Mouse (Mus musculus): Measurements from ENCODE around the gene Bglap3.
A peak's percentile ranks its signal among the peaks of the same experiment; 100 is the strongest.
"Not testable (repeated sequence)": the region's sequence is repeated elsewhere in the genome, so short reads cannot be mapped to it uniquely, and the experiment has no call there.

Gene Bglap3

GRCm38 (mm10) chr3:88376644-88377043 lies 4.1 kb upstream of the Bglap3 start:
- DNase-seq (ENCODE audit: low spot score in 2 of 2): not testable (repeated sequence)

GRCm38 (mm10) chr3:88375750-88376626 lies 3.4 kb upstream of the Bglap3 start:
- not testable (repeated sequence) for DNase-seq (ENCODE audit: low spot score in 2 of 2)

- DNase-seq (ENCODE audit: low spot score in 2 of 2): not testable (repeated sequence)
These were observed 4.0 kb downstream of the Bglap3 start for GRCm38 (mm10) chr3:88368511-88368910.

- DNase-seq (ENCODE audit: low spot score in 2 of 2): not testable (repeated sequence)
These were observed 5.0 kb downstream of the Bglap3 start for GRCm38 (mm10) chr3:88367517-88367916.

GRCm38 (mm10) chr3:88366830-88367428 lies 5.6 kb downstream of the Bglap3 start:
- DNase-seq (ENCODE audit: low spot score in 2 of 2): peak; percentile 48 to 61

GRCm38 (mm10) chr3:88365705-88366361 lies 6.7 kb downstream of the Bglap3 start:
- DNase-seq (ENCODE audit: low spot score in 2 of 2): no peak

GRCm38 (mm10) chr3:88364337-88364736 lies 8.2 kb downstream of the Bglap3 start, which contains the start of gene Paqr6:
Gene Paqr6 (plus strand): TSS chr3:88364584.
- DNase-seq (ENCODE audit: low spot score in 2 of 2): peak; percentile 65 to 80

GRCm38 (mm10) chr3:88363700-88364099 lies 8.8 kb downstream of the Bglap3 start:
- no peak for DNase-seq (ENCODE audit: low spot score in 2 of 2)

GRCm38 (mm10) chr3:88361612-88362313 lies 10.8 kb downstream of the Bglap3 start:
- no peak for DNase-seq (ENCODE audit: low spot score in 2 of 2)

- DNase-seq (ENCODE audit: low spot score in 2 of 2): no peak
These were observed 11.4 kb downstream of the Bglap3 start for GRCm38 (mm10) chr3:88361096-88361495.

- DNase-seq (ENCODE audit: low spot score in 2 of 2): no peak
These were observed 12.6 kb downstream of the Bglap3 start for GRCm38 (mm10) chr3:88359989-88360388.

- no peak for DNase-seq (ENCODE audit: low spot score in 2 of 2)
These were observed 13.0 kb downstream of the Bglap3 start for GRCm38 (mm10) chr3:88359584-88359983.

- DNase-seq (ENCODE audit: low spot score in 2 of 2): peak in 1 of 2 experiments; percentile 31
These were observed 18.0 kb downstream of the Bglap3 start for GRCm38 (mm10) chr3:88354396-88355165.

GRCm38 (mm10) chr3:88352907-88353306 lies 19.6 kb downstream of the Bglap3 start:
- DNase-seq (ENCODE audit: low spot score in 2 of 2): no peak

GRCm38 (mm10) chr3:88350732-88351131 lies 21.8 kb downstream of the Bglap3 start:
- DNase-seq (ENCODE audit: low spot score in 2 of 2): no peak

GRCm38 (mm10) chr3:88339006-88339405 lies 33.5 kb downstream of the Bglap3 start:
- no peak for DNase-seq (ENCODE audit: low spot score in 2 of 2)

GRCm38 (mm10) chr3:88338316-88338715 lies 34.2 kb downstream of the Bglap3 start:
- DNase-seq (ENCODE audit: low spot score in 2 of 2): no peak

GRCm38 (mm10) chr3:88337367-88338020 lies 35.0 kb downstream of the Bglap3 start:
- no peak for DNase-seq (ENCODE audit: low spot score in 2 of 2)

GRCm38 (mm10) chr3:88336058-88337013 lies 36.2 kb downstream of the Bglap3 start, which contains the start of the genes Tmem79 and Smg5:
Gene Tmem79 (minus strand): TSS chr3:88336148.
Gene Smg5 (plus strand): TSS chr3:88336260.
- peak; percentile 95 to 96 for DNase-seq (ENCODE audit: low spot score in 2 of 2)

Measured in urinary bladder, postnatal 36 days (tissue).